Mouse (Mus musculus) stomach, embryonic 14.5 days (tissue): ENCODE results near the gene Gm49353. TPM values are rescaled to one million over a fixed set of nuclear protein-coding genes. Genes with fewer than 3 reads are reported as not detected.

Source experiments
- ATAC-seq: fragments of 200-750 bp; cut with Nextera tagmentation; 2 replicates; pipeline ENCODE4 v1.8.0; 2017; ENCODE audit warnings: low read depth, moderate TSS enrichment; ENCODE audit not compliant: insufficient number of reproducible peaks, insufficient read depth, low FRiP score
- H3K27ac ChIP-seq: fragments of 300-500 bp; sonication (generic); 2 replicates; pipeline ENCODE4 v1.5.1; 2014; ENCODE audit warnings: mild to moderate bottlenecking, low read length, moderate library complexity, mixed read lengths
- H3K27me3 ChIP-seq: fragments of 300-500 bp; sonication (generic); 2 replicates; pipeline ENCODE4 v1.6.1; 2014; ENCODE audit warnings: low read length, control low read depth, mixed read lengths; ENCODE audit not compliant: control insufficient read depth, insufficient read depth
- H3K36me3 ChIP-seq: fragments of 300-500 bp; sonication (generic); 2 replicates; pipeline ENCODE4 v1.6.1; 2014; ENCODE audit warnings: mild to moderate bottlenecking, control low read depth, low read length, moderate library complexity, mixed read lengths; ENCODE audit not compliant: control insufficient read depth, insufficient read depth
- H3K4me1 ChIP-seq: fragments of 300-500 bp; sonication (generic); 2 replicates; pipeline ENCODE4 v1.6.1; 2014; ENCODE audit warnings: low read length, control low read depth, mixed read lengths; ENCODE audit not compliant: control insufficient read depth, insufficient read depth
- H3K4me2 ChIP-seq: fragments of 300-500 bp; sonication (generic); replicated peaks from 2 replicates; pipeline ENCODE4 v1.6.1; 2014; ENCODE audit warnings: low read depth, low read length, control low read depth
- H3K4me3 ChIP-seq: fragments of 300-500 bp; sonication (generic); 2 replicates; pipeline ENCODE4 v1.5.1; 2014; ENCODE audit warnings: low read depth, low read length, control low read depth
- H3K9ac ChIP-seq: fragments of 300-500 bp; sonication (generic); replicated peaks from 2 replicates; pipeline ENCODE4 v1.6.1; 2014; ENCODE audit warnings: low read depth, mild to moderate bottlenecking, control low read depth, low read length, moderate library complexity, mixed read lengths
- H3K9me3 ChIP-seq: fragments of 300-500 bp; sonication (generic); 2 replicates; pipeline ENCODE4 v1.6.1; 2016; ENCODE audit warnings: low read depth, low read length, control low read depth; ENCODE audit not compliant: control insufficient read depth
- whole genome bisulfite sequencing: fragments of 180-500 bp; shearing (Covaris S2); extraction: QIAGEN DNeasy Blood & Tissue Kit; methylation state at CpG from one replicate; pipeline ENCODE4 v1.1.7; 2014; 5-methylcytosine and 5-hydroxymethylcytosine counted together
- polyA plus RNA-seq: library from polyadenylated mRNA; unstranded; fragments of >200 nt; fragmentation: Nextera tagmentation; extraction: Ambion mirVana; gene quantifications from 2 replicates; pipeline ENCODE4 v1.2.1, GENCODE M21; 2014

The Gm49353 gene
- polyA plus RNA-seq, 1 experiment from 2014 or later, result 1.2 TPM

GRCm38 (mm10) chr10:29217451-29217850 is 18.7 kb downstream of the Gm49353 start:
- ATAC-seq, result no peak
- H3K9ac ChIP-seq, result no peak overlapping the region
- WGBS, result 72% methylated on average over 2 of the region's 2 CpGs

GRCm38 (mm10) chr10:29225329-29225728 is 26.6 kb downstream of the Gm49353 start:
- Histone ChIP-seq H3K36me3 (no peaks in the 10 kb centered on the region), H3K9me3 (no peaks in the 10 kb centered on the region), H3K4me1 (no peaks in the 10 kb centered on the region), H3K4me2 (no peak overlapping the region), H3K4me3 (no peak overlapping the region), H3K27ac (no peak overlapping the region), H3K27me3 (no peaks in the 10 kb centered on the region), H3K9ac (no peak overlapping the region)
- WGBS, result 88% methylated on average over 4 of the region's 4 CpGs
- no peak for ATAC-seq

More at GRCm38 (mm10) chr10:29217451-29217850, 18.7 kb downstream of the Gm49353 start:
- no peak overlapping the region for H3K4me2 ChIP-seq
- H3K36me3 ChIP-seq, result no peaks in the 10 kb centered on the region
- H3K27me3 ChIP-seq, result no peaks in the 10 kb centered on the region
- no peak overlapping the region for H3K4me3 ChIP-seq
- H3K4me1 ChIP-seq, result no peaks in the 10 kb centered on the region
- H3K27ac ChIP-seq, result no peak overlapping the region
- no peaks in the 10 kb centered on the region for H3K9me3 ChIP-seq

DNA sequence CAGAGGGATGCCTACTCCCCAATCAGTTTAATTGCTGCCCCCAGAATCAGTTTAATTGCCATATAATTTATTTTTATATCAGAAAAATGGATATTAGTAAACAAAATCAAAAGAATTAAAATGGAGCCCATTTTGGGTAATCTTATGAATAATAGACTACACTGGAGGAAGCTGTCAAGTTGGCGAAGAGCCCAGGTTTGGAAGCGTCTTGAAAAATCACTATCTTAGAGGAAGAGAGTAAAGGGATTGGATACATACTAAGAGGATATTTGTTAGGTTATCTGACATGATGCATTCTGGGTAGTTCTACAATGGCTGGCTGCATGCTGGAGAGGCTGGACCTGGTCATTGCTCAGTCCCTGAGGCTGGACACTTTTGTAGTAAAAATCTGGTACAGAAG is 32.5 kb downstream of the Gm49353 start:
- Histone ChIP-seq H3K4me1 (no peaks in the 10 kb centered on the region), H3K4me3 (no peak overlapping the region), H3K4me2 (no peak overlapping the region), H3K9ac (no peak overlapping the region), H3K27ac (no peak overlapping the region), H3K27me3 (no peaks in the 10 kb centered on the region), H3K36me3 (no peaks in the 10 kb centered on the region), H3K9me3 (no peaks in the 10 kb centered on the region)
- no peak for ATAC-seq
- WGBS, result 74% methylated on average over 2 of the region's 2 CpGs

Other genes starting within 250 kb of the Gm49353 start
- gene 2310057J18Rik, start 212.7 kb upstream of the Gm49353 start, polyA plus RNA-seq, result not detected in 2 replicates
- gene Soga3, start 55.1 kb upstream of the Gm49353 start, polyA plus RNA-seq, result 3.2 and 5.7 TPM in 2 replicates
- 3.1 TPM in 2 replicates for gene 9330159F19Rik, start 12.7 kb downstream of the Gm49353 start, polyA plus RNA-seq
- 28.2 and 32.0 TPM in 2 replicates for gene Echdc1, start 114.2 kb downstream of the Gm49353 start, polyA plus RNA-seq
- gene Rnf146, start 163.5 kb downstream of the Gm49353 start, polyA plus RNA-seq, result 35.1 and 36.8 TPM in 2 replicates